Mouse (Mus musculus): ENCODE results near the gene Sephs1. TPM values are rescaled to one million over a fixed set of nuclear protein-coding genes. Genes with fewer than 3 reads are reported as not detected.
"Not testable (repeated sequence)": the region's sequence is repeated elsewhere in the genome, so short reads cannot be mapped to it uniquely, and the experiment has no call there.

Gene Sephs1
- polyA plus RNA-seq, 1 experiment from 2014 or later = 47.6 TPM

- not testable (repeated sequence) for H3K27me3 ChIP-seq (replicated peaks; ENCODE audit: control insufficient read depth, insufficient read depth, low read length); H3K4me3 ChIP-seq (ENCODE audit: low read length); H3K27ac ChIP-seq (ENCODE audit: low read depth, low read length); H3K36me3 ChIP-seq (ENCODE audit: control insufficient read depth, insufficient read depth, low read length); H3K4me2 ChIP-seq (ENCODE audit: low read length); H3K9me3 ChIP-seq (ENCODE audit: control insufficient read depth, low read length); ATAC-seq; H3K4me1 ChIP-seq (ENCODE audit: control insufficient read depth, insufficient read depth, low read depth, low read length); H3K9ac ChIP-seq (ENCODE audit: low read depth, low read length)
- WGBS = 97% methylated on average over 5 of the region's 8 CpGs
These were observed 68.3 kb downstream of the Sephs1 start for GRCm38 (mm10) chr2:4949691-4950090.

DNA sequence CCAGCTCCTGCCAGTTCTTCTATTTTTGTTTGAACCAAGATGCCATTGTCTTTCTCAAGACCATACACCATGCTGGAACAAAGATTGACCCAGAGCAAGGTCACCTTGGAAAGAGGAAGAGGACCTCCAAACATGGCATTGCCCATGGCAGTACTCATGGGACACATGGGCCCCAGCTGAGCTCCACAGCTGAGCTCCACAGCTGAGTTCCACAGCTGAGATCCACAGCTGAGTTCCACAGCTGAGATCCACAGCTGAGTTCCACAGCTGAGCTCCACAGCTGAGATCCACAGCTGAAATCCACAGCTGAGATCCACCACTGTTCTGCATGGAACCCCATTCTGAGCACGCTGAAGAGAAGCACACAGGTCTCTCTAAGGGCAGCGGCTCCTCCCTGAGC lies 69.6 kb downstream of the Sephs1 start:
- no peak overlapping the region for H3K4me3 ChIP-seq (ENCODE audit: low read length)
- no peak for ATAC-seq
- no peak overlapping the region for H3K9ac ChIP-seq (ENCODE audit: low read depth, low read length)
- no peak overlapping the region for H3K27ac ChIP-seq (ENCODE audit: low read depth, low read length)
- no peaks in the 10 kb centered on the region for H3K36me3 ChIP-seq (ENCODE audit: control insufficient read depth, insufficient read depth, low read length)
- H3K27me3 ChIP-seq (replicated peaks; ENCODE audit: control insufficient read depth, insufficient read depth, low read length) = no peaks in the 10 kb centered on the region
- no peaks in the 10 kb centered on the region for H3K9me3 ChIP-seq (ENCODE audit: control insufficient read depth, low read length)
- 98% methylated on average over 2 of the region's 2 CpGs for WGBS
- H3K4me2 ChIP-seq (ENCODE audit: low read length) = no peak overlapping the region
- H3K4me1 ChIP-seq (ENCODE audit: control insufficient read depth, insufficient read depth, low read depth, low read length) = no peaks in the 10 kb centered on the region

GRCm38 (mm10) chr2:4954216-4954760 lies 72.9 kb downstream of the Sephs1 start:
- no peaks in the 10 kb centered on the region for H3K9me3 ChIP-seq (ENCODE audit: control insufficient read depth, low read length)
- H3K36me3 ChIP-seq (ENCODE audit: control insufficient read depth, insufficient read depth, low read length) = no peaks in the 10 kb centered on the region
- H3K27ac ChIP-seq (ENCODE audit: low read depth, low read length) = no peak overlapping the region
- H3K4me3 ChIP-seq (ENCODE audit: low read length) = no peak overlapping the region
- H3K4me2 ChIP-seq (ENCODE audit: low read length) = no peak overlapping the region
- no peak overlapping the region for H3K9ac ChIP-seq (ENCODE audit: low read depth, low read length)
- H3K27me3 ChIP-seq (replicated peaks; ENCODE audit: control insufficient read depth, insufficient read depth, low read length) = no peaks in the 10 kb centered on the region
- no peak for ATAC-seq
- no peaks in the 10 kb centered on the region for H3K4me1 ChIP-seq (ENCODE audit: control insufficient read depth, insufficient read depth, low read depth, low read length)
- 82% methylated on average over 6 of the region's 6 CpGs for WGBS

- no peak for ATAC-seq
These were observed 76.7 kb downstream of the Sephs1 start for GRCm38 (mm10) chr2:4958039-4958438.

More at GRCm38 (mm10) chr2:4958039-4958438, 76.7 kb downstream of the Sephs1 start:
- H3K4me2 ChIP-seq (ENCODE audit: low read length) = no peak overlapping the region
- H3K27ac ChIP-seq (ENCODE audit: low read depth, low read length) = no peak overlapping the region
- no peaks in the 10 kb centered on the region for H3K27me3 ChIP-seq (replicated peaks; ENCODE audit: control insufficient read depth, insufficient read depth, low read length)
- H3K4me3 ChIP-seq (ENCODE audit: low read length) = no peak overlapping the region
- WGBS = 92% methylated on average over 12 of the region's 12 CpGs
- H3K9me3 ChIP-seq (ENCODE audit: control insufficient read depth, low read length) = no peaks in the 10 kb centered on the region
- H3K4me1 ChIP-seq (ENCODE audit: control insufficient read depth, insufficient read depth, low read depth, low read length) = no peaks in the 10 kb centered on the region
- no peak overlapping the region for H3K9ac ChIP-seq (ENCODE audit: low read depth, low read length)
- H3K36me3 ChIP-seq (ENCODE audit: control insufficient read depth, insufficient read depth, low read length) = no peaks in the 10 kb centered on the region

Other genes starting within 250 kb of the Sephs1 start
- gene Prpf18, start 229.5 kb upstream of the Sephs1 start, polyA plus RNA-seq (2015; fragmentation: Nextera tagmentation; extraction: Ambion mirVana) = 37.6 and 42.8 TPM in 2 replicates
- 4.6 and 5.1 TPM in 2 replicates for gene Bend7, start 163.7 kb upstream of the Sephs1 start, polyA plus RNA-seq (2015; fragmentation: Nextera tagmentation; extraction: Ambion mirVana)
- 95.9 and 120 TPM in 2 replicates for gene Phyh, start 37.5 kb downstream of the Sephs1 start, polyA plus RNA-seq (2015; fragmentation: Nextera tagmentation; extraction: Ambion mirVana)
- gene Ucma, start 94.6 kb downstream of the Sephs1 start, polyA plus RNA-seq (2015; fragmentation: Nextera tagmentation; extraction: Ambion mirVana) = 2.3 TPM in 2 replicates
- 4.9 and 6.6 TPM in 2 replicates for gene Mcm10, start 131.2 kb downstream of the Sephs1 start, polyA plus RNA-seq (2015; fragmentation: Nextera tagmentation; extraction: Ambion mirVana)
- 27.3 and 33.1 TPM in 2 replicates for gene Optn, start 182.5 kb downstream of the Sephs1 start, polyA plus RNA-seq (2015; fragmentation: Nextera tagmentation; extraction: Ambion mirVana)